Mouse (Mus musculus) layer of hippocampus, postnatal 10 days (tissue): ENCODE measurements around the gene Tmprss4. TPM values are rescaled to one million over a fixed set of nuclear protein-coding genes. Genes with fewer than 3 reads are reported as not detected.

Experiments
- DNase-seq, 2 experiments: peaks; one replicate each; pipeline ENCODE4 v3.0.0; 2021; ENCODE audit warnings: low spot score in 2 of 2
- total RNA-seq, 2 experiments: library from RNA; stranded (reverse); gene quantifications; 2 replicates each; pipeline ENCODE4 v1.2.3; 2021

Gene Tmprss4
- total RNA-seq, 2 experiments from 2014 or later: not detected

DNA sequence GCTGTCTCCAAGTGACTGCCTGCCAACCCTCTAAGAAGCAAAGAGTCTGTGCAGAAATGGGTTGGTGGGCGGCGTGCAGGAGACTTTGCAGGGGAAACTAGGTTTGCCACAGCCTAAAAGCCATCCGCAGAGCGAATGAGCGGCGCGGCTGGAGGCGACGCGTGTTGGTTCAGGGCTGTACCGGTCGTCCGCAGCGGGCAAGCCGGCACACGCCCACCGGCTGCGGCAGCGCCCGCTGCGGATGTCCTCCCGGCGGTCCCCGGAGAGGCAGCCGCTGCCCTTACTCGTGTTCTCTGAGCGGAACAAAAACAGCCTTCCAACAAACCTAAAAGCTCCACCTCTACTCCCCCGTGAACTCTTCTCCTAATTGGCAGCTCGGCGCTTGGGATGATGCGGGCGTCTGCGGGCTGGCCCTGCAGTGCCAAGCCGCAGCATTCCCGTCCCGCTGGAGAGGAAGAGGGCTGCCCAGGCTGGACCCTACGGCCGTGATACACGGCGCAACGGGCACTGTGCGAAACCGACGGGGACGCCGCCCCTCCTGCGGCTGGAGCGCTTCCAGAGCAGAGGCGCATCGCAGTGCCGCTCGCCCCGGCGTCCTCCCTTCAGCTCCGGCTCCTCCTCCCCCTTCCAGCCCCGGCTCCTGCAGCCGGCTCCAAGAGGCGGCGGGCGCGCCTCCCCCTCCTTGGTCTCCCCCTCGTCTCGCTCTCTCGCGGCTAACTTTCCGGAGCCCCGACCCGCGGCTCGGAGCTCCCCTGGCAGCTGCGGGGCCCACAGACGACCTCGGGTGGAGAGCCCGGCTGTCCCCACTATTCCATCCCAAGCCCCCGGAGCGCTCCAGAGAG is 65.5 kb downstream of the Tmprss4 start, which contains the start of gene Scn4b:
Gene Scn4b, plus strand, starts transcription at position 205 of the 842 bp plus-strand sequence.
- peak; percentile 37 to 39 for DNase-seq

DNA sequence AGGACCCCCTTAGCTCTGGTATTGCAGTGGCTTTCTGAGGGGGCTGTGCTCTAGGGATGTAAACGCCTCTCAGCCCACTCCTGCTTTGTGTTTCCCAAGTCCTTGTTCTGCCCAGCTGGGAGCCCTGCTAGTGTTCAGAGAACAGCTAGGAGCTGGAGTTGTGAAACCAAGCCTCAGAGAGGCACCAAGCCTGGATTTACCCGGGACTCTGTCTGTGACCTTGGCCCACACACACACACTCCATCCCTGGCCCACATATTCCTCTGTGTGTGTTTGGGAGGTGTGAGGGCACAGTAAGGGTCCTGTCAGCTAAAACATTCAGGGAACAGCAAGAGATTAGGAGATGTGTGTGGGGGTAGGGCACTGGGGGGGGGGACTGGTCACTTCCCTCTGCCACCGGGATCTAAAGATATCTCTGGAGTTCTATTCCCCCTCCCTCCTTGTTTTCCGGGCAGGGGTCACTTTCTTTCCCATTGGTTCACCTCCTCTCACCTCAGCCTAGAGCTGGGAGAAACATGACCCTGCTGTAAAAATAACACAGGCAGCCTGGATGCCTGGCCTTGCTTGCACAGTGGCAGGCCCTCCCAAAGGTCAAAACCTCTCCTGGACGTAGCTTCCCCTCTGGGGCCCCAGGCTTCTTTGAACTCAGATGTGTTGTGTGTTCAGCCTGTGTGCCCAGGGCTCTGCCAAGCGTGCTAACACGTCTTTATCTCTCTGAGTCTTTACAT is 67.3 kb downstream of the Tmprss4 start:
- DNase-seq: no peak

GRCm38 (mm10) chr9:45133484-45134310 is 70.2 kb downstream of the Tmprss4 start:
- DNase-seq: peak; percentile 39 to 54

- DNase-seq: no peak
Observed at GRCm38 (mm10) chr9:45130119-45130518, 73.8 kb downstream of the Tmprss4 start.

- no peak for DNase-seq
Observed at GRCm38 (mm10) chr9:45126941-45127340, 77.0 kb downstream of the Tmprss4 start.

- DNase-seq: no peak
Observed at GRCm38 (mm10) chr9:45125211-45125610, 78.7 kb downstream of the Tmprss4 start.

Other genes starting within 250 kb of the Tmprss4 start
- 100 to 1,000 TPM in 1 of 2 experiments, 10 to 100 TPM in 1; 92.4 to 104 TPM for gene Ube4a, start 238.5 kb downstream of the Tmprss4 start, total RNA-seq
- gene Cd3g, start 223.7 kb downstream of the Tmprss4 start, total RNA-seq: not detected
- gene Cd3d, start 222.3 kb downstream of the Tmprss4 start, total RNA-seq: not detected
- not detected for gene Cd3e, start 194.5 kb downstream of the Tmprss4 start, total RNA-seq
- gene Mpzl2, start 164.3 kb downstream of the Tmprss4 start, total RNA-seq: 1 to 10 TPM in 1 of 2 experiments, under 1 TPM in 1; 0.39 to 1.1 TPM
- gene Mpzl3, start 148.9 kb downstream of the Tmprss4 start, total RNA-seq: 1 to 10 TPM; 3.1 to 3.7 TPM
- gene Jaml, start 124.9 kb downstream of the Tmprss4 start, total RNA-seq: not detected
- gene Scn2b, start 86.3 kb downstream of the Tmprss4 start, total RNA-seq: 10 to 100 TPM; 75.1 to 79.0 TPM
- gene Scn4b, start 65.7 kb downstream of the Tmprss4 start, total RNA-seq: 1 to 10 TPM; 2.4 to 2.7 TPM
- gene BC049352, start 22.1 kb downstream of the Tmprss4 start, total RNA-seq: under 1 TPM in 1 of 2 experiments, not detected in 1; 0.20 TPM
- 1 to 10 TPM; 1.9 to 2.2 TPM for gene Il10ra, start 65.1 kb upstream of the Tmprss4 start, total RNA-seq
- gene Tmprss13, start 115.0 kb upstream of the Tmprss4 start, total RNA-seq: not detected
- 100 to 1,000 TPM; 288 to 309 TPM for gene Fxyd6, start 166.1 kb upstream of the Tmprss4 start, total RNA-seq
- gene Fxyd2, start 195.6 kb upstream of the Tmprss4 start, total RNA-seq: 10 to 100 TPM in 1 of 2 experiments, 1 to 10 TPM in 1; 8.9 to 10.4 TPM
- 10 to 100 TPM; 67.0 to 72.6 TPM for gene Dscaml1, start 222.5 kb upstream of the Tmprss4 start, total RNA-seq